Mouse (Mus musculus) testis, adult 2 months (tissue): ENCODE measurements around the gene B9d2. TPM values are rescaled to one million over a fixed set of nuclear protein-coding genes. Genes with fewer than 3 reads are reported as not detected.

ENCODE experiments used
- H3K27ac ChIP-seq: fragments of 200-500 bp; 2 replicates; pipeline ENCODE4 v1.5.1; 2012; ENCODE audit warnings: low read depth, low read length; ENCODE audit not compliant: control insufficient read depth, insufficient read depth
- H3K27me3 ChIP-seq: fragments of 200-500 bp; 2 replicates; pipeline ENCODE4 v1.6.1; 2012; ENCODE audit warnings: mild to moderate bottlenecking, low read length, moderate library complexity; ENCODE audit not compliant: control insufficient read depth, insufficient read depth
- H3K36me3 ChIP-seq: fragments of 200-500 bp; 2 replicates; pipeline ENCODE4 v1.6.1; 2012; ENCODE audit warnings: mild to moderate bottlenecking, low read length; ENCODE audit not compliant: control insufficient read depth, insufficient read depth
- H3K4me1 ChIP-seq: fragments of 200-500 bp; 2 replicates; pipeline ENCODE4 v1.6.1; 2012; ENCODE audit warnings: low read length; ENCODE audit not compliant: control insufficient read depth, insufficient read depth
- H3K4me3 ChIP-seq: fragments of 200-500 bp; 2 replicates; pipeline ENCODE4 v1.5.1; 2012; ENCODE audit warnings: low read depth, mild to moderate bottlenecking, low read length, moderate library complexity, mixed read lengths; ENCODE audit not compliant: control insufficient read depth
- CTCF ChIP-seq: fragments of 200-500 bp; IDR thresholded peaks from 2 replicates; pipeline ENCODE4 v1.5.1; 2012; ENCODE audit warnings: low read depth, mild to moderate bottlenecking, inconsistent platforms, low read length, moderate library complexity; ENCODE audit not compliant: control insufficient read depth, insufficient read depth, insufficient replicate concordance
- POLR2A ChIP-seq: fragments of 200-500 bp; IDR thresholded peaks from 2 replicates; pipeline ENCODE4 v1.6.1; 2012; ENCODE audit warnings: low read depth, mild to moderate bottlenecking, inconsistent platforms, low read length, moderate library complexity; ENCODE audit not compliant: control insufficient read depth
- polyA plus RNA-seq: library from polyadenylated mRNA; depleted of rRNA; stranded (reverse); fragments of >200 nt; gene quantifications from 2 replicates; pipeline ENCODE4 v1.2.3, GENCODE M21; 2012

Gene B9d2
- polyA plus RNA-seq, 1 experiment: 18.6 TPM

DNA sequence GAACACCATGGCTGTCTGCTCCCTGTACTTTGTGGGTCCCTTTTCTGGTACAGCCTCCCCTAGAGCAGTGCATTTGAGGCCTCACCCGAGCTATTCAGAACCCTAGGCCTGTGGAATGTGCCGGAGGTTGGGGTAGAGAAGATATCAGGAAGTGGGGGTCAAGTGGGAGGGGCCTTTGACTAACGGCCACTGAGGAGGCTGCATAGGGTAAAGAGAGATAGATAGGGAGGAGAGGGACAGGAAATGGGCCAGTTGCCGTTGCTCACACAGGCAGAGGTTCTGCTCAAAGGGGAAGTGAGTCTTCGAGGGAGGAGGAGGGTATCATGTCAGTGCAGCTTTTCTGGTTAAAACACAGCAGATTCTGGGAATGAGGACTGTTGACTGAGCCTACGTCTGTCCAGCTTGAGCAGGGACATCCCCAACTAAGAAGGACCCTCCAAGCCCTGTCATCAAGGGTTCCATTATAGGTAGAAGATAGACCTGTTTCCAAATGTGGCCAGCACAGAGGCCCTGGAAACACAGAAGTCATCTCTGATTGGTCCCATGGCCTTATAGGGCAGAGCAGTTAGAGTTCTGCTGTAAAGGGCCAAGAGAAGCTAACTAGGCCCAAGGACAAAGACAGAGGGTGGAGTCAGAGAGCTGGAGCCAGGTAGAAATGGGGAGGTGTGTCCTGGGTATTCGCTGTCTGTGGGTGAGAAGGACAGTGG lies 3.0 kb downstream of the B9d2 start:
- Histone ChIP-seq H3K4me1 (peaks cover 25% of the 10 kb centered on the region), H3K27ac (no peak overlapping the region), H3K36me3 (no peaks in the 10 kb centered on the region), H3K4me3 (no peak overlapping the region), H3K27me3 (no peaks in the 10 kb centered on the region)
- TF ChIP-seq POLR2A (no peak), CTCF (no peak)

DNA sequence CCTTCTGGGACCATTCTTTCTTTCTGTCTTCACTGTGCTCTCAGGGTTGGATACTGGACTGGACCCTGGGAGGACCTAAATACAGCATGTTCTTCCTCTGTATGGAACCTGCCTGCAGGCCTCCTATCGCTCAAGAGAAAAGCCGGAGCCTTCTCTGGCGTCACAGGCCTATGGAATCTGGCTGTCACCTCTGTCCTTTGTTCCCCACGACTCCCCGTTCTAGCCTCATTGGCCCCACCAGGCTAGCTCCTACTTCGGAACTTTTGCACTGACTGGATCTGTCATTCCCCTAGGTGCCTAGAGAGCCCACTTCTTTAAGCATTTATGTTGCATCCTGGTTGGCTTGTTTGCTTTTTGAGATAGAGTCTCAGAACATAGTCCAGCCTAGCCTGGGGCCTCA lies 4.1 kb downstream of the B9d2 start:
- Histone ChIP-seq H3K27me3 (no peaks in the 10 kb centered on the region), H3K36me3 (no peaks in the 10 kb centered on the region), H3K27ac (no peak overlapping the region), H3K4me3 (no peak overlapping the region), H3K4me1 (peaks cover 34% of the 10 kb centered on the region)
- no peak for TF ChIP-seq CTCF
- no peak for TF ChIP-seq POLR2A

DNA sequence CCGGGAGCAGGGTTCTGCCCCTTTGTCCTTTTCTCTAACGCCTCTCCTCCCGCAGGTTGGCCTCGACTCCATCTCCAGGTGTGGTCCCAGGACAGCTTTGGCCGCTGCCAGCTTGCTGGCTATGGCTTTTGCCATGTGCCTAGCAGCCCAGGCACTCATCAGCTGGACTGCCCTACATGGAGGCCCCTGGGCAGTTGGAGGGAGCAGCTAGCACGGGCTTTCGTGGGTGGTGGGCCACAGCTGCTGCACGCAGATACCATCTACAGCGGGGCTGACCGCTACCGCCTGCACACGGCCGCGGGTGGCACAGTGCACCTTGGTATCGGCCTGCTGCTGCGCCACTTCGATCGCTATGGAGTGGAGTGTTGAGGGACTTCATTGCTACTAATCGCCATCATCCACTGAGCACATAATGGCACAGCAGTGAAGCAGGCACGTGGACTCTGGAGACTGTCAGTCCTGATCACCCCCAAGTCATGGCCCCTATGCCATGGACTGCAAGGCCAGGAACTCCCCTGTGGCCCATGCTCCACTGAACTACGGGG lies 5.4 kb downstream of the B9d2 start:
- no peak for TF ChIP-seq POLR2A
- TF ChIP-seq CTCF: no peak
- H3K36me3 ChIP-seq: no peaks in the 10 kb centered on the region
- H3K4me1 ChIP-seq: peaks cover 33% of the 10 kb centered on the region
- H3K27me3 ChIP-seq: no peaks in the 10 kb centered on the region
- no peak overlapping the region; the same call in 1 of the 2 replicates for H3K4me3 ChIP-seq
- H3K27ac ChIP-seq: no peak overlapping the region

DNA sequence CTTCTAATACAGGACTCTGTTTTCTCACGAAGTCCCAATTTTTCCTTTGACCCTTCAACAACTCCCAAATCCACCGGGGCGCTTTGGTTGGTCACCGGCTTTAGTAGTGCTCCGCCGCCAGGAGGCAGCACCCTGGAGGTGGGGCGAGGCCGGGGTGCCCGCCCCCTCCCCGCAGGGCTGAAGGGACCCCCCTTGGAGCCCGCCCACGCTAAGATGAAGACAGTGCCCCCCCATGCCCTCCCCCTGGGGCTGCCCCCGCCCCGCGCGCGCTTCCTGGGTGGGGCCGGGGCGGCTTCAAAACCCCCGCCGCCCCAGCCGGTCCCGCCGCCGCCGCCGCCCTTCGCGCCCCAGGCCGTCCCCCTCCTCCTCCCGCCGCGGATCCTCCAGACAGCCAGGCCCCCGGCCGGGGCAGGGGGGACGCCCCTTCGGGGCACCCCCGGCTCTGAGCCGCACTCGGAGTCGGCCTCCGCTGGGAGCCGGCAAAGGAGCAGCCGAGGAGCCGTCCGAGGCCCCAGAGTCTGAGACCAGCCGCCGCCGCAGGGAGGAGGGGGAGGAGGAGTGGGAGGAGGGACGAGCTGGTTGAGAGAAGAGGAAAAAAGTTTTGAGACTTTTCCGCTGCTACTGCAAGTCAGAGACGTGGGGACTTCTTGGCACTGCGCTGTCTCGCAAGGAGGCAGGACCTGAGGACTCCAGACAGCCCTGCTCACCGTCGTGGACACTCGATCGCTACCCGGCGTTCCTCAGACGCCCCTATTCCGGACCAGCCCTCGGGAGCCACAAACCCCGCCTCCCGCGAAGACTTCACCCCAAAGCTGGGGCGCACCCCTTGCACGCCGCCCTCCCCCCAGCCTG lies 6.3 kb downstream of the B9d2 start, which contains the start of gene Tgfb1:
TSS of gene Tgfb1 (plus strand) at position 323 of the 852 bp plus-strand sequence.
- Histone ChIP-seq H3K4me3 (peak within 1 kb of the TSS; percentile 82), H3K27me3 (no peaks in the 10 kb centered on the region), H3K36me3 (no peaks in the 10 kb centered on the region), H3K27ac (peak within 1 kb of the TSS; percentile 5), H3K4me1 (peaks cover 27% of the 10 kb centered on the region)
- TF ChIP-seq POLR2A (no peak; the same call in none of the 2 replicates), CTCF (peak; percentile 34; the same call in 1 of the 2 replicates)

DNA sequence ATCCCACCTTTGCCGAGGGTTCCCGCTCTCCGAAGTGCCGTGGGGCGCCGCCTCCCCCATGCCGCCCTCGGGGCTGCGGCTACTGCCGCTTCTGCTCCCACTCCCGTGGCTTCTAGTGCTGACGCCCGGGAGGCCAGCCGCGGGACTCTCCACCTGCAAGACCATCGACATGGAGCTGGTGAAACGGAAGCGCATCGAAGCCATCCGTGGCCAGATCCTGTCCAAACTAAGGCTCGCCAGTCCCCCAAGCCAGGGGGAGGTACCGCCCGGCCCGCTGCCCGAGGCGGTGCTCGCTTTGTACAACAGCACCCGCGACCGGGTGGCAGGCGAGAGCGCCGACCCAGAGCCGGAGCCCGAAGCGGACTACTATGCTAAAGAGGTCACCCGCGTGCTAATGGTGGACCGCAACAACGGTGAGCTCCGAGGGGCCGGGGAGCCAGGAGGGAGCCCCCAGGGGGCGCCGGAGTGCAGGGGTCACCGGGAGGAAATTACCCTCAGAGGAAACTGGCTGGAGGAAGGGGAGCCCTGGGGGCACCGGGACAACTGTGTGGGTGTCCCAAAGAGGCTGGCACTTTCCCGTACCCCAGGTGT lies 7.3 kb downstream of the B9d2 start:
- H3K4me3 ChIP-seq: peak overlapping the region; percentile 82
- H3K4me1 ChIP-seq: peaks cover 27% of the 10 kb centered on the region
- no peaks in the 10 kb centered on the region for H3K27me3 ChIP-seq
- H3K27ac ChIP-seq: peak overlapping the region; percentile 19
- TF ChIP-seq CTCF (no peak), POLR2A (0 out of 2 replicates have a peak, but pooled peaks have one; percentile 19)
- no peaks in the 10 kb centered on the region for H3K36me3 ChIP-seq

DNA sequence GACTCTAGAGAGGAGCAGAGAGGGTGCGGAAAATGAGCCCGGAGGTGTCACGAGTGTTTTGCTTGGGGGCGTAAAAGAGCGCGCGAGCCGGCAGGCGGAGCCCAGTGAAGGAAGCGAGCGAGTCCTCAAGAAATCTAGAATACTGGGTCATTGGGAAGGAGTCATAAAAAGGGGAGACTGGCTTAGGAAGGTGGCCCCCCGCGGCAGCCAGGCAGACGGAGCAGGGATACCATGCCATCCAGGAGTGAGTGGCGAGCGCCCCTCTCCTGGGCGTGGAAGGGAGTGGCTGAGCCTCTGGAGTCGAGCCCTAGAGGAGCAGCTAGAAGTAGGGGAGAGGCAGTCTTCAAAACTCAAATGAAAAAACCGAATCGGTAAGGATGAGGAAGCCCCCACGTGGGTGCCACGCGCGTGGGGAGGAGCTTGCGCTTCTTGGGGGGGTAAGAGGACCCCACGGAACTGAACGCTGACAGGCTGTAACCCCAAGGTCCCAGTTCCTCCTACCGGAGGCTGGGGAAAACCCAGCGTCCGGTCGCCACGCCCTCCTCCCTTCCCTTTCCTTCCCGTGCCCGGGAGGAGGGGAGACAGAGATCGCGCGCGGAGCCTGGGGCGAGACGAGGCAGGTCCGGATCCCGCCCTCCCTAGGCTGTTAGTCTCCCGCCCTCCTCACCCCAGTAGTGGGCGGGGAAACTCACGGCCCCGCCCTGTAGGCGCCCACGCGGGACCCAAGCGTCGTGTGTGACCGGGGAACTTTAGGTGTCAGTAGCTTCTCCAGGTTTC lies 8.4 kb downstream of the B9d2 start:
- Histone ChIP-seq H3K27me3 (no peaks in the 10 kb centered on the region), H3K27ac (peak overlapping the region; percentile 7), H3K4me1 (peaks cover 26% of the 10 kb centered on the region), H3K36me3 (no peaks in the 10 kb centered on the region), H3K4me3 (peak overlapping the region; percentile 82)
- TF ChIP-seq CTCF: no peak
- peak; percentile 36; the same call in 1 of the 2 replicates for TF ChIP-seq POLR2A

DNA sequence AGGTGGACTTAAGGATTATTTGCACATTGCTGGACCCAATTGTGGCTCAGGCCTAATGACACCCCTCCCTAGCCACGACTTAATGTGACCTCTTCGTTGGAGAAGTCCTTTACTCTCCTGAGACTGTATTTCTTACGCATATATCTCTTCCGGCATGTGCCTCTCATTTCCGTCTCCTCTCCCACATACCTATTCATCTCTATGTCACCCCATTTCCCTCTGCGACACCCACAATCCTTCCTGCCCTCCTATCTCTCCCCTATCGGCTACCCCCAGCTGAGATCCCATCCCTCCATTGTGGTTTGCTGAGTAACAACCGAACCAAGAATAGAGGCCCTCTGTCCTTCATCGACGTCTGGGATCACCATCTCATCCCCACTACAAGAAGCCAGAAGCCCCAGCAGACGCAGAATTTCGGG lies 9.0 kb downstream of the B9d2 start:
- Histone ChIP-seq H3K36me3 (no peaks in the 10 kb centered on the region), H3K27me3 (no peaks in the 10 kb centered on the region), H3K4me1 (peaks cover 26% of the 10 kb centered on the region), H3K27ac (no peak overlapping the region), H3K4me3 (peak overlapping the region; percentile 82)
- TF ChIP-seq CTCF (no peak), POLR2A (no peak)
